Mouse (Mus musculus) lung, postnatal 0 days (tissue): ENCODE results near the gene Tpgs1.

ENCODE experiments used
- CTCF ChIP-seq: IDR thresholded peaks from 2 replicates; pipeline ENCODE4 v1.5.1; 2016; ENCODE audit warnings: antibody characterized with exemption, mild to moderate bottlenecking
- EP300 ChIP-seq: IDR thresholded peaks from 2 replicates; pipeline ENCODE4 v1.6.1; 2016; ENCODE audit warnings: antibody characterized with exemption, mild to moderate bottlenecking, control low read depth

DNA sequence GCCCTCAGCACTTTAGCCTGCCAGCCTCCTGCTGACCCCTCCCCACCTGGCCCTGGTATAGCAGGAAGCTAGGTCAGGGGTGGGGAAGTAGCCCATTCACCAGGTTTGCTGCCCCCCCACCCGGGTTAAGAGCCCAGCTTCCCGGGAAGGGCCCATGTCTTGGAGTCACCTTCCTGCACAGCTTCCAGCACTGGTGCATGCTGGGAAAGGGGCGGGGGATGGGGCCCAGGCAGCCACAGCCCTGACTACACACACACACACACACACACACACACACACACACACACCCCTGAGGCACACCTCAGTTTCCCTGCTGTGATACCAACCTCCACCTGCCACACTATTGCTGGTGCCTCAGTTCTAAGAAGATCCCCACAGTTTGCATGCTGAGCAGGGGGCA lies 7.3 kb upstream of the Tpgs1 start:
- TF ChIP-seq CTCF (no peak), EP300 (no peak)
